Mouse (Mus musculus) liver, adult 2 months (tissue): ENCODE data around the gene Mgat2.

Experiments
- CTCF ChIP-seq: fragments of 200-500 bp; IDR thresholded peaks from 2 replicates; pipeline ENCODE4 v1.5.1; 2011; ENCODE audit warnings: low read depth, low read length, control low read depth
- POLR2A ChIP-seq: fragments of 200-500 bp; IDR thresholded peaks from 2 replicates; pipeline ENCODE4 v1.6.1; 2011; ENCODE audit warnings: low read length, control low read depth; ENCODE audit not compliant: insufficient read depth; ENCODE audit errors: extremely low read depth

DNA sequence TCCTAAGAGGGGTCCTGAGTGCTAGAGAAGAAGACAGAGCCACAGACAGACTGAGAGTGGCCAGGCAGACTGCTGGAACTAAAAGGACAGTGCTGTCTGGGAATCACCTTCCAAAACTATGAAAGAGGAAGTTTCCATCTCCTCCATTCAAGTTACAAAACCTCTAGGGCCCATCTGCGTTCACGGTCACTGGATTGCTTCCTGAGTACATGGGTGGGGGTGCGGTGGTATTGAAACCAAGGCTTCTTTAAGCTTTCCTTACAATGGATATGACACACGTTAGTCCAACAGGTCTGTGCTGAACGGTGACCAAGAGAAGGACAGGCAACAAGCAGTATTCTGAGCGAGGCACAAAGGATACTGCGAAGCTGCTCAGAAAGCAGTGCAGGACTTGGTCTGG is 30.4 kb downstream of the Mgat2 start:
- TF ChIP-seq CTCF (no peak), POLR2A (no peak)
